Mouse (Mus musculus) thymus, adult 18-20 months (tissue): ENCODE results near the gene Arl5c.

Source experiments
- DNase-seq, 2 experiments: peaks; one replicate each; pipeline ENCODE4 v3.0.0; 2022; ENCODE audit warnings: mixed read lengths in 2 of 2

The Arl5c gene

DNA sequence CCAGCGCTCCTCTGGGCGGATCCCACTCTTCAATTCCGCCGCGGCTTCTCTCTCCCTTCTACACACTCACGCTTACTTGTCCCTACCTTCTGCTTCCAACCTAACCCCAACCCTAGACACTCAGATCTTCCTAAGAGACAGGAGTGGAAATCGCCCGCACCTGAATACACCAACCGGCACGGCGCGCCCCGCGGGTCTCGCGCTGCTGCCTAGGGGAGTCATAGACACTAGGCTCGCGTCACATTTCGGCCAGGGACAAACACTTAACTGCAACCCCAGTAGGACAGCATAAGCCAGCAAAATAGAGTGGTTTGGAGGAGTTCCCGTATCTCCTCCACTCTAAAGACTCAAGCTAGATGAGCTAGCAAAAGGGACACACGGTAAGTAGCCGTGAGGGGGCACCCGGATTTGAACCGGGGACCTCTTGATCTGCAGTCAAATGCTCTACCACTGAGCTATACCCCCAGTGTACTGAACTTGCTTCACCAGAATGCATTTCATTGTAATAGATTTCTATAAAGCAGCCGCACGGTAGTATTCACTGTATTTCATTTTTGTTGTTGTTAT is 7.4 kb downstream of the Arl5c start:
- DNase-seq = peak; percentile 76 to 85

DNA sequence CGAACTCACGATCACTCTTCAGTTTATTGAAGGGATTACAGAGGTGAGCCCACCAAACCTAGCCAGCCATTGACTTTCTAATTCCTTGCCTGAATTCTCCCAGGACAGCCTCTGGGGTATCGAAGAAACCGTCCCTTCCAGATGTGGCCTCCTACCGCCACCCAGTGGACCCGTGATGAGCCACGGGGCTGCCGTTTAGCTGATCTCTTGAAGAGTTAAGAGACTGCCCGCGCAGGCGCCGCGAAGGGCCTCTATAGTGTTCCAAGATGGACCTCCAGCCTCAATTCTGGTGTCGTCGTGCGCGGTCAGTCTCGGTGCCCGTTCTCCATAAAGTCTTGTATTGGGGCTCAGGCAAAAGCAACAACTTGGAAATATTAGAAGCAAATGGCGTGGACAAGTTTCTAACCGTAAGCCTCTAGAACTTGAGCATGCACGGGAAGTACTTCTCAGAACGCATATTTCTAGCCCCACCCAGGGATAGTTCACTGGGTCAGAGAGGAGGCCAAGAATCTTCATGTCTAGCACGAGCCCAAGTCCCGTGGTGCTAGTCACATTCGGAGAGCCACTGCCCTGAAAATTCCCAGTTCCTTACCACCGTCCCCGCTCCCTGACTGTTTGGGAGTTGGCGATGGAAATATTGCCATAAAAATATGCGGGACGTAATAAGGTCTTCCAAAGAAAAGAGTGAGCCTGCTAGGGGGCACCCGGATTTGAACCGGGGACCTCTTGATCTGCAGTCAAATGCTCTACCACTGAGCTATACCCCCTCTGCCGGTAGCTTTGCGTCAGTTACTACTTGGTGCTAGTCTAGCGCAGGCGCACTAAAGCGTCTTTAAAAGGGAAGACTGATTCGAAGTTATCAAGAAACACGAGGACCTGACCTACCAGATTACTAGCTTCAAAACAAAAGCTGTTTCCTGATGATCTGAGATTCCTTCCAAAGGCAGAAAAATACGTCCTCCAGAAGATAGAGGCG is 8.1 kb downstream of the Arl5c start:
- DNase-seq = peak; percentile 85 to 91

DNA sequence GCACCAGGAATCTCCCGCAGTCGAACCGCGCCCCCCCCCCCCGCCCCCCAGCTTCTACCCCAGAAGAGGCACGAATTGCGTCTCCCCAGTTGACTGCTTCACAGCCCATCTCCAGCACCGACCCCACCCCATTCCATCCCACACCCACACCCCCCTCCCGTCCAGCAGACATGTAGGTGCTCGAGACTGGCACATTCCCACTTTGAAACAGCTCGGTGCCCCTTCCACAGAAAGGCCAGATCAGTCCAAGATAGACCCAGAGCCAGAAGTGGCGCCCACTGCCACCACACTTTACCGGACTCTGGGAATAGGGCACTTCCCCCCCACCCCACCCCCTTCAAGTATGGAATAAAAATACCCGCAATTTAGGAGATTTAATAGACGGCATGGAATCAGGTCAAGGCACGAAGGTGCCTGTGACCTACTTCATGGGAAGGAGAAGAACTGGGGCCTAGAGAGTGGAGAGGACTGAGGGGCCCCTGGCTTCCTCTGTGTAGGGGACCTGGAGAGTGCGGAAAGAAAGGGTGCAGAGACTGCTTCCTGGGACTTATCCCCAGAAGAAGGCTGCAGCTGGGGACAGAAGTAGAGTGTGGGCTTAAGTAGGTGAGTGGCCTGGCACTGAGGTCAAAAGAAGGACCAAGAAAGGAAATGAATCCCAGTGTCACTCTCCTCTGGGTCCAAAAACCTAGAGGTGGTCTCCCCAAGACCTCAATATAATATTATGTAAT is 9.1 kb downstream of the Arl5c start:
- no peak for DNase-seq

DNA sequence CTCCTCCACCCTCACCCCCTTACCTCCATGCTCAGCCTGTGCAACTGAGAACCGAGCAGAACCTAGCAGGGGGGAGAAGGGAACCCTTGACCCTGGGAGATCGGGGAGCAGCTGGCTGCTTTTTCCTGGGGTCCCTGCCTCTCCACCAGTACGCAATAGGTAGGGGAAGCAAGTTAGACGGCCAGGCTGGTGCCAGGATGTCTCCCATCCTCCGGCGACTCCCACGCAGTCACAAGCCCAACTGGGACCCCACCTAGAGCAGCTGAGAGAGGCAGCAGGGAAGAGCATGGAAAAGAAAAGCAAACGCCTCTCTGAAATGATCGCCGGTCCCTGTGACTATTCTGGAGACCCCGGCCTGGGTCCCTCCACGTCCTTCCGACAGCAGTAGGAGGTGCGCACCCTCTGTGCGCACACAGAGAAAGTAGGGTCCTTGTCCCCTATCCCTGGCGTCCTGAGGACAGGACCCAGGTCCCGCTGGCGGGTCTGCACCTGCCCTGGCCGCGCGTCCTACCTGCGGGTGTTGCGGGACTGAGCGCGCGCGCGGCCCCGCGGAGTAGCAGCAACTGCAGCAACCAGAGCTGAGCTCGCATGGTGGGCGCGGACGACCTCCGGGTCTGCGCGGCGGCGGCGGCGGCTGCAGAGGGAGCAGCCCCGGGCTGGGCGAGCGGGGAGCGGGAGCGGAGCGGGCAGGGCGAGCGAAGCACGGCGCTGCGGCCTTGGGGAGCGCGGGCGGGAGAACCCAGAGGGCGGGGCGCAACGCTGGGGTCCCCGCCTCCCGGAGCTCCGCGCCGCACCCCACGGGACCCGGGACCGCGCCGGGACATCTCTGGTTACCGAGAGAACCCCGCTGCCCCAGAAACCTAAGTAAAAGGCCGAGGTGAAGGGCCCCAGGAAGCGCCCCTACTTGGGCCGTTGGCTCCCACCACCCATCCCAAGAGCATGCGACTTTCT is 10.0 kb downstream of the Arl5c start, which contains the start of gene Plxdc1:
TSS of gene Plxdc1 (minus strand) at position 718 of the 951 bp plus-strand sequence.
- peak; percentile 53 to 56 for DNase-seq

DNA sequence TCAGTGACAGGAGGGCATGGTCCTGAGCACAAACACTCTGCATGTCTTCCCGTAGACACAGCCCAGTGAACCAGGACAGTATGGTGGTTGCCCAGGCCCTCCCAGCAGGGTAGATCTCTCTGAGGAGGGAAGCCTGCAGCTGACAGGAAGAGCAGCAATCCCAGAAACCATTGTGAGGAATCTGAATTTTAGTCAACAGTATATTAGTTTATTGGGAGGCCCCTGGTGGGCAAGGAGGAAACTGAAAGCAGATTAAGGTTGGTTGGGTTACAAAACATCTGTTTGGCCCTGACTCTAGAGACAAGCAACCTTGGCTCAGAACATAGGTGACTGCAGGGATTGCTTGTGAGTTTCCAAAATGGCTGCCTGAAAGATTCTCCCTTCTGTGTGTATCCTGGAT is 12.0 kb downstream of the Arl5c start:
- DNase-seq = no peak

DNA sequence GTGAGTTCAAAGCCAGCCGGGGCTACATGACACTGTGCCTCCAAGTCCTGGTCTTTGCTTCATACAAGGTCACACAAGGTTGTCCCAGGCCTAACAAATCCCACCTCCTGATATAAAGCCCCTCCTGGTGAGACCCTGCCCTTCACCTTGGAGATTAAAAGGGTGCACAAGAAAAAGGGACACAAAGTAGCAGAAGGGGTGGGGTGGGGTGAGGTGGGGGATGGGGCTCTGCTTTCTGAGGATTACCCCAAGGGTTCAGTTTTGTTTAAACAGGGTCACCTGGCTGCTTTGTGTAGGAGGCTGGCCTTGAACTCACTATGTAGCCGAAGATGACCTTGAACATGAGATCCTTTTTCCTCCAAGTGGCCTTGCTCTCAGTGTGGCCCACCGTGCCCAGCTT is 12.5 kb downstream of the Arl5c start:
- DNase-seq = no peak

DNA sequence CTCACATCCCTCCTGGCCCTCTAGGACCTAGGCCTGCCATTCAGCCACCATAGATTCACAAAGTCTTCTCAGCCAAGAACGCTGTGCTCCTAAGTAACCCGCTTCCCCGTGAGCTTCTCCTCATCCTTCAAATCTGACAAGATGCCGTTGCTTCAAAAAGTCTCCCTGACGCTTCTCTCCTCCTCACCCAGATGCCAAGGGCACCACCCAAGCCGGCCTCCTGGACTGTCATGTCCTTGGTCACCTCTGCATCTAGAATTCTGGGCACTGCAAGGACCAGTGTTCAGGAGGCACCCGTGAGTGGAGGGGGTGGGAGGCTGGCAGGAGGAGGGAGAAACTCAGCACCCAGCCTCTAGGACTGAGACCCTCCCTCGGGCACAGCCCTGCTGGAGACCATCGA is 13.3 kb downstream of the Arl5c start:
- no peak for DNase-seq

DNA sequence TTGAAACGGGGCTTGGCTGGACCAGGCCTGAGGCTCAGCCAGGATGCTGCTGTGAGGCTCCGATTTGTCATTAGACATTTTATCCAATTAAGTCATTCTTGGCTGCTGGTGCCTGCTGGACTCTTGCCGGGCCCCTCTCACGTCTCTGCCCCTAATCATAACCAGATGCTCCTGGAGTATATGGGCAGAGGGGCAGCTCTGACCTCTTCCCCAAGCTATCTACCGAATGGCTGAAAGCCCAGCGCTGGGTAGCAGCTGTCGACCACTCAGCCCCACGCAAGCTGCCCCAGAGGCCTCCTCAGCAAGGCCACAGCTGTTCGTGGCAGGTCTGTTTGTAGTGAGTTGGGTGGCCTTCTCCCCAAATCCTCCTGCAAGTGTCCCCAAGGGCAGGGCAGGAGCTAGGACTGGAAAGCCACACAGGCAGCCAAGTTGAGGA is 15.4 kb downstream of the Arl5c start:
- DNase-seq = no peak

DNA sequence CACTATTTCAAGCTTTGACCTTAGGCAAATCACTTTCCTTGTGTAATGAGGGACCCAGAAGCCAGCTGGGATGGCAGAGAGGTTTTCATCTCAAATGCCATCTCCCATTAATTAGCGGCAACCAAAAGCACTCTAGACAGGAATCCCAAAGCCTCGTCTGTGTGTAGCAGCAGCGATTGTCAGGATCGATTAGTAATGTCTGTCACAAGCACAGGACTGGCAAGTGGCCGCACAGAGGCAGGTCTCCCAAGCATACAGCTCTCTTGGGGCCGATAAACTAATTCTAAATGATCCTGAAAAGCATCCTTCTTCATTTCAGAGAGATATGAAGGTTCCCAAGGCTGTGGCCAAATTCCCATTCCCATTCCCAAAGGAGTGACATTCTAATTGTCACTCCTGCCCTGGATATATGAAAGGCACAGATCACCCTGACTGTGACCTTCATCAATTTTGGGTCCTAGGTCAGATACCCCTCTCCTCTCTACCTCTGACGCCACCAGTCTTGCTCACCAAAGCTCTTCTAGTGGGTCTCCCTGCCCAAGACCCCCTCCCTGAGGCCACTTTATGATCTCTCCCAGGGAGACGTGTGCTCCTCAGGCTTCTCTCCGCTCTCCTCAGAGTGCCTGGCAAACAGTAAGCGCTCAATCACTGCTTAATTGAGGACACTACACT is 16.0 kb downstream of the Arl5c start:
- DNase-seq = no peak

DNA sequence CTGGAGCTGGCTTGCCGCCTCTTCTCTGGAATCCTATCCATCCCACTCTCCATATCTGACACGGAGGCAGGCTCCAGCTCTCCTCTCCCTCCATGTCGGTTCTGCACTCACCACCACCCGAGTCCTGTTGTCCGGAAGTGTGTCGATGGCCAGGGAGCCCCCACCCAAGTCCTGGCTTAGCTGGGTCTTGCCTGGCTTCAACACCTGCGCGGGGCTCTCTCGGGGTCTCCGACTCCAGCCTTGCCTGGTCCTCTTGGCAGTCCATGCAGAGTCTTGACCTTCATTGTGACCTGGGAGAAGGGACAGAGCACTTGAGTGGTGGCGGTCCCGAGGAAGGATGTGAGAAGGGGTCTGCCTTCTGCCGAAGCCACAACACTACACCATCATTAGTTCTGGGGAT is 17.6 kb downstream of the Arl5c start:
- DNase-seq = peak in 1 of 2 experiments; percentile 42

DNA sequence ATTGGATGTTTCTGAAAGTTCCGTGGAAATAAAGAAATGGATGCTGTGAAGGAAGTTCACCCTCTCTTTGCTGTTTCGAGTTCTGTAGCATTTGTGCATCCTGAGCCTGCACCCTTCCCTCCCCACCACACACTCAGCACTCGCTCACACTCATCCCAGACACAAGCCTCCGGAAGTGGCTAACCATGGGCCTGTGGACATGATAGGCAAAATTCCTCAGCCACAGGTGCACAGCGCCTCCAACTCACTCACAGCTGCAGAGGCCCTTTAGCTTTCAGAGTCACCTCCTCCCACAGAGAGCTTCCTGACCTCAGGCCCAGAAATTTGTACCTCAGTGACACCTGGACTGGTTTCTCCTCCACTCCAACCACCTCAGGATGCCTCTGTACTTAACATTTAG is 18.2 kb downstream of the Arl5c start:
- peak; percentile 69 to 83 for DNase-seq

DNA sequence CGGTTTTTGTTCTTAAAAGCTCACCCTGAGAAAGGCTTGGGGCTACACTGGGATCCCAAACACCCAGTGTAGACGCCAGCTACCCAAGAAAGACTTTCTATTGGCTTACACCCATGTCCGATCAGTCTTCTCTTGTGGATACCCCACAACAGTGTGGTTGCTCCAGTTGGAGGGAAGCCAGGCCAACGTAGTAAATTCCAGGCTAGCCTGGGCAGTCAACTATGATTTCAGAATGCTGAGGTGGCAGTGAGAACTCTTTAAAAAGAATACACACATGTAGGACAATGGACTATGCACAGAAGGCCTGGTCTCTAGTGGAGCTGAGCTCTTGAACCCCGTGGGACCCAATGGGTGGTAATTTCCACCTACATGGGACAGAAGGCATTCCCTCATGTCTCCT is 21.2 kb downstream of the Arl5c start:
- DNase-seq = no peak

DNA sequence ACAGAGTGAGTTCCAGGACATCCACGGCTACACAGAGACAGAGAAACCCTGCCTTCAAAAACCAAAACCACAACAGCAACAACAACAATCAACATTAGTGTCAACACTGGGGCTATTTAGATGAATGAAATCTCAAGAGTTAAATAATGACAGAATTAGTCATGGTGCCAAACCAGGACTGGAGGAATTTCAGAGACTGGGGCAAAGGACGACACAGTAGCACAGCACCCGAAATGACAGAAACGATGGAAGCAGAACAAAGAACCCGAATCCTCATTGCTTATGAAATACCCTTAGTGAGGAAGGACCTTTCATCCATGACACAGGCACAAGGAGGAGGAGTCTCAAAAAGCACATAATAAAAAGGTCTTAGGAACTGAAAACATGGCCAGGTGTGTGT is 21.8 kb downstream of the Arl5c start:
- no peak for DNase-seq

DNA sequence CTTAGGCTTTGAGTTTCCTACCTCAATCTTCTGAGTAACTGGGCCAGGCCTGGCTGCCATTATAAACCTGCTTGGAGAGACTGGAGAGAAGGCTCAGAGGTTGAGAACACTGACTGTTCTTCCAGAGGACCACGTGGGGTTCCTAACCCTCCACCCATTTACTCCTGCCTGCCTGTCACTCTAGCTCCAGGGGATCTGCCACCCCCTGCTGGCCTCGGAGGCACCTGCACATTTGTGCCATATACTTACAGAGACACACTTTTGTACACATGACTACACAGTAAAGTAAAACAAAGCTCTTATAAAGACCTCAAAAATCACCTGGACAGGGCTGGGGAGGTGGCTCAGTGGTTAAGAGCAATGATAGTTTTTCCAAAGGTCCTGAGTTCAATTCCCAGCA is 23.5 kb downstream of the Arl5c start:
- DNase-seq = no peak

DNA sequence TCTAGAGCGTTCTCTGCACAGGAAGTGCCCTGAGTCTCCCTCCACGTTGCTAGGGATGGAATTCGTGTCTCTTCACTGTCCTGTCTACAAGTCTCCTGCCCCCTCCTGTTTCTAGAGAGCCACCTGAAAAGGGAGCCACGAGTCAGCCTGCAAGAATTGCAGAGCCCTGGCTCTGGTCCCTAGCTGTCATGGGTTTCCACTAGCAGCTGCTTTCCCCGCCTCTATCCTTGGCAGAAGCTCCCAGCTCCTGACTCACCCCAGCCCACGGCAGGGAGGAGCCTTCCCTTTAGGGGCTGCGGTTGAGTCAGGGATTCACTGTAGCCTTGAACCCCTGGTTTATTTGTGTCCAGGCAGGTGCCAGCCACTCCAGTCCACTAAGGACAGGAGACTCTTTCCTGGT is 24.7 kb downstream of the Arl5c start:
- DNase-seq = no peak

DNA sequence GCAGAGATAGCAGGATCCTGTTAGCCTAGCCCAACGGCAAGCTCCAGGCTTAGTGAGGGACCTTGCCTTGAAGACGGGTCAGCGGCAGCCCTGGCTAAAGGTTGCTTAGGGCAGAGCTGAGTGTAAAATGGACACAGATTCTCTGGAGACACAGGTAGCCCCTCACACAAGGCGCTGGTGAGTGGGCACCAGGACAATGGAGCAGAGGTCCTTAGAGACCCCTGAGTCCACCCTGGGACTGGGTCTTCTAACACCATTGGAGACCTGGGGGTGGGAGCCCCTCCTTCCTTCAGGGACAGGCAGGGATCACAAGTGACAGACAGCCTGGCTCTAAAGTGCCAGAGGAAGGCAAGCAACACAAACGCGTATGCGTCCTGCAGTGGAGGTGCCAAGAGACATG is 25.2 kb downstream of the Arl5c start:
- no peak for DNase-seq

DNA sequence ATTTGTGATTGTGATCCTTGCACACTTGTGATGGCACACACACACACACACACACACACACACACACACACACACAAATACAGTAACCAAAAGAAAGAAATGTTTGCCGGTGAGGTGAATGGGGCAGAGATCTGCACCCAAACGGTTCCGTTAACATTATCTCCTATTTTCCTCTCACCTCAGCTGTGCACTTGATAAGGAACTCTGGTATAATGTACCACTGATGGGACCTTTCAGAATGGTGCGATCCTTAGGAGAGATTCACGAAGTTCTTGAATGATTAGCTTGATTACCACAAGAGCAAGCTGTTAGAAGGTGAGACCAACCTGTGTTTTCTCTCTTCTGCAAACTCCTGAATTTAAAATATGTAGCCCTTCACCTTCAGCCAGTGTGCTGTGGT is 27.6 kb downstream of the Arl5c start:
- no peak for DNase-seq

DNA sequence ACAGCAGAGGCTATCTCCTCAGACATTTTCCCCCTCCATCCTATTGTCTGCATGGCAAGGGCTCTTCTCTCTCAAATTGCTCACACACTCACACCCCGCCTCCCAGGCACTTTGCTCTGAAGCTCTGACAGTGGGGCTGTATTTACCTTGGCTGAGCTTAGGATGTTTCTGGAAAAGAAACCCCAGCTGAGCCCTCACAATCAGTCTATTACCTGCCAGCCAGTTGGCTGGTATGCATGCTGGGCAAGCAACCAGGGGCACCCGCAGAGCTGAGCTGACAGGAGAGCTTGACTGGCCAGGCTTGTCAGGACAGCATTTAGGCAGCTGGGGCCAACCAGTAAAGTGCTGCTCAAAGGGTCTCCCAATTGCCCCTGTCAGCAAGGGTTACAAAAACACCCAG is 28.9 kb downstream of the Arl5c start:
- DNase-seq = no peak

DNA sequence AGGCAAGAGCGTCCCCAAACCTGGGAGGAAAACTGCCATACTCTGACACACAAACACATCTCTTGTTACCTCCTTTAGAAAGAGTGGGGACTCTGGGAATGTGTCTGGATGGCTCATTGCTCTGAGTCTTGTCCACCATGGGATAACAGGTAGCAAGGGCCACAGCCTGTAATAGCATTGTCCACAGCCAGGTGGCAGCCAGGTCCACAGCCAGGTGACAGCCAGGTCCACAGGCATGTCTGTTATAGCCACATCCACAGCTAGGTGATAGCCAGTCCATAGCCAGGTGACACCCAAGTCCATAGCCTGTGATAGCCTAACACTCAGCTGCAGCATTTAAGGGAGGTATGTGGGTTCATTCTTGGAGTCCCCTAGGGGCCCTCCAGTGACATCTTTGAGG is 35.1 kb downstream of the Arl5c start:
- no peak for DNase-seq

DNA sequence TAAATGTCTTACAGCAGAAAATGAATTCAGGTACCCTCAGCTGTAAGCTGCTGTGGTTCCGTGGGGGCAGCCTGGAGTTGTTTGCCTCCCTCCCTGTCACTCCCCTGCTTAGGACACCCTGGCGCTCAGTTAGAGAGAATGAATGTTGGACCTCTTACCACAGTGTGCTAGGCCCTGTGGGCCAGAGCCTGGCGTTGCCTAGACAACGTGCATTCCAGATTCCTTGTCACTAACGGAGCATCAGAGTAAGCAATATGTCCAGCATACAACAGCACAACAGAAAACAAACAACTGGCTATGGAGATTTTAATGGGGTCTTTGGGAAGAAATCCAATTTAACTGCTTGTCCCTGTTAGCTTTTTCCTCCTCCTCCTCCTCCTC is 36.7 kb downstream of the Arl5c start:
- DNase-seq = no peak

DNA sequence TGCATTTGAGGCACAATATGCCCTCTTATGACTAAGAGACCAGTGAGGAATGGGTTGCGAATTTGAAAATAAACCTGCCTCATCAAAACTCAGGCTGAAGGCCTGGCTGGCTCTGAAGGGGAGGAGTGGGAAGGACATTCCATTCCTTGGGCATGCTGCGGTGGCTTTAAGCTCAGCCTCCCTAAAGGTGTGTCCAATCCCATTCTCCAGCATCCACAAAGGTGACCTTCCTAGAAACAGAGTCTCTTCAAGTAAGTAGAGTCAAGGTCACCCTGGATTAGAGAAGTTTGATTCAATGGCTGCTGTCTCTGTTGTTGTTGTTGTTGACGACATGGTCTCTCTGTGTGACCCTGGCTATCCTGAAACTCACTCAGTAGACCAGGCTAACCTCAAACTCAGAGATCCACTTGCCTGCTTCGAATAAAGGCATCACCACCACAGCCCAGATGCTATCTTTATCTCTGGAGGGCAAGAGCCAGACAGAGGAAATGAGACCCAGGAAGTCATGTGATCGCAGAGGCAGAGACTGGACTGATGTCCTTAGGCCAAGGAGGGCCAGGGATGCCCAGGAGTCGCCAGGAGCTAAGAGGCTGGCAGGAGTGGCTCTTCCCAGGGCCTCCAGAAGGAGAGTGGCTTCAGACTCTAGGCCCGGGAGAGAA is 37.2 kb downstream of the Arl5c start:
- DNase-seq = no peak
